Mouse (Mus musculus) embryonic facial prominence, embryonic 15.5 days (tissue): ENCODE measurements around the gene Slc17a7. TPM values are rescaled to one million over a fixed set of nuclear protein-coding genes. Genes with fewer than 3 reads are reported as not detected.
"Not testable (repeated sequence)": the region's sequence is repeated elsewhere in the genome, so short reads cannot be mapped to it uniquely, and the experiment has no call there.

Experiments used
- ATAC-seq: fragments of 200-750 bp; cut with Nextera tagmentation; 2 replicates; pipeline ENCODE4 v1.8.0; 2017; ENCODE audit warnings: low read depth, moderate TSS enrichment; ENCODE audit not compliant: insufficient number of reproducible peaks, low FRiP score, low TSS enrichment
- H3K27ac ChIP-seq: fragments of 300-500 bp; sonication (generic); replicated peaks from 2 replicates; pipeline ENCODE4 v1.5.1; 2015; ENCODE audit warnings: mild to moderate bottlenecking, inconsistent platforms
- H3K27me3 ChIP-seq: fragments of 300-500 bp; sonication (generic); 2 replicates; pipeline ENCODE4 v1.6.1; 2015; ENCODE audit warnings: inconsistent platforms
- H3K36me3 ChIP-seq: fragments of 300-500 bp; sonication (generic); 2 replicates; pipeline ENCODE4 v1.6.1; 2015; ENCODE audit warnings: mild to moderate bottlenecking, inconsistent platforms
- H3K4me1 ChIP-seq: fragments of 300-500 bp; sonication (generic); 2 replicates; pipeline ENCODE4 v1.6.1; 2015; ENCODE audit warnings: inconsistent platforms
- H3K4me2 ChIP-seq: fragments of 300-500 bp; sonication (generic); replicated peaks from 2 replicates; pipeline ENCODE4 v1.6.1; 2015; ENCODE audit warnings: mild to moderate bottlenecking, inconsistent platforms
- H3K4me3 ChIP-seq: fragments of 300-500 bp; sonication (generic); replicated peaks from 2 replicates; pipeline ENCODE4 v1.5.1; 2015; ENCODE audit warnings: mild to moderate bottlenecking, inconsistent platforms
- H3K9ac ChIP-seq: fragments of 300-500 bp; sonication (generic); 2 replicates; pipeline ENCODE4 v1.6.1; 2015; ENCODE audit warnings: inconsistent platforms
- H3K9me3 ChIP-seq: fragments of 300-500 bp; sonication (generic); replicated peaks from 2 replicates; pipeline ENCODE4 v1.6.1; 2016; ENCODE audit warnings: inconsistent platforms
- WGBS: fragments of 180-500 bp; shearing (Covaris S2); methylation state at CpG from one replicate; pipeline ENCODE4 v1.1.7; 2015; 5-methylcytosine and 5-hydroxymethylcytosine counted together
- polyA plus RNA-seq: library from polyadenylated mRNA; unstranded; fragments of >200 nt; fragmentation: Nextera tagmentation; extraction: Ambion mirVana; gene quantifications from 2 replicates; pipeline ENCODE4 v1.2.1, GENCODE M21; 2015

The Slc17a7 gene
- polyA plus RNA-seq, 1 experiment from 2014 or later, result 0.33 TPM

DNA sequence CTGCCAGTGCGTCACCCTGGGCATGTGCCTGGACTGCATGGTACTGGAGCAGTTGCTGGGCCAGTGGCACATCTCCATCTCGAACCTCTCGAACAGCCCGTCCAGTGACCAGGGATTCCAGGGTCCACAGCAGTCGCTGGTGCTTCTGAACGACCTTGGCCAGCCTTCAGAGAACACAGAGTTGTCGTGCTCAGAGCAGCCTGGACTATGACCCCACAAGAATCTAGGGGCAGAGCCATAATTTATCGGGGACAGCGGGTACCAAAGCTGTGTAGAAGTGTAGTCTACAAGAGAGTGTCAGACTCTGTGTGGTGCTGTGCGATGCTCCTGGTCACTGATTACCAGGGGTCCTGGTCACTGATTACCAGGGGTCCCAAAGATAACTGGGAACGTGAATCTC, 15.8 kb upstream of the Slc17a7 start:
- ATAC-seq, result no peak
- no peaks in the 10 kb centered on the region for H3K27me3 ChIP-seq
- 89% methylated on average over 11 of the region's 11 CpGs for WGBS
- no peaks in the 10 kb centered on the region for H3K9me3 ChIP-seq
- no peak overlapping the region for H3K9ac ChIP-seq
- H3K36me3 ChIP-seq, result peaks cover 44% of the 10 kb centered on the region
- H3K27ac ChIP-seq, result no peak overlapping the region
- H3K4me1 ChIP-seq, result peaks cover 17% of the 10 kb centered on the region
- no peak overlapping the region for H3K4me2 ChIP-seq
- no peak overlapping the region for H3K4me3 ChIP-seq

DNA sequence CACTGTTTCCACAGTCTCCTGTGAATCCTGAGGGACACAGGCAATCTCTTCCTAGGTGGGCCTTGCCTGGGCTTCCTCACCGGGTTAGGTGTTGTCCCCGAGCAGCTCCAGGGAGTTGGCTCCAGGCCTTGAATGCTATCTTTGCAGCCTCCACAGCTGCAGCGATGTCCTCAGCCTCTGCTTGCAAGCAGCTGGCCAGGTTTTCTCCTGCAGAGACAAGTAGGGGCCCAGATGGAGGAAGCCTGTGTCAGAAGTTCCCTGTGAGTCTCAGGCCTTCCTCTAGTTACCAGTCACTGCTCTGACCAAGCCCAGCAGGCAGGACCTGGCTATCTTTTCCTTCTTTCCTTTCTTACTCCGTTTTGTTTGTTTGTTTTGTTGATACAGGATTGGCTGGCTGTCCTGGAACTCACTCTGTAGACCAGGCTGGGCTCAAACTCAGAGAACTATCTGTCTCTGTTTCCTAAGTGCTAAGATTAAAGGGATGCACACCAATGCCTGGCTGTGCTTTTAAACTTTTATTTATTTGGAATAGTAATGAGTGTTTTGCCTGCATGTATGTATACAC, 15.1 kb upstream of the Slc17a7 start:
- Histone ChIP-seq H3K4me2 (no peak overlapping the region), H3K4me1 (peaks cover 17% of the 10 kb centered on the region), H3K27me3 (no peaks in the 10 kb centered on the region), H3K9me3 (no peaks in the 10 kb centered on the region), H3K36me3 (peaks cover 38% of the 10 kb centered on the region), H3K9ac (no peak overlapping the region), H3K4me3 (no peak overlapping the region), H3K27ac (no peak overlapping the region)
- 63% methylated on average over 4 of the region's 4 CpGs for WGBS
- ATAC-seq, result no peak

DNA sequence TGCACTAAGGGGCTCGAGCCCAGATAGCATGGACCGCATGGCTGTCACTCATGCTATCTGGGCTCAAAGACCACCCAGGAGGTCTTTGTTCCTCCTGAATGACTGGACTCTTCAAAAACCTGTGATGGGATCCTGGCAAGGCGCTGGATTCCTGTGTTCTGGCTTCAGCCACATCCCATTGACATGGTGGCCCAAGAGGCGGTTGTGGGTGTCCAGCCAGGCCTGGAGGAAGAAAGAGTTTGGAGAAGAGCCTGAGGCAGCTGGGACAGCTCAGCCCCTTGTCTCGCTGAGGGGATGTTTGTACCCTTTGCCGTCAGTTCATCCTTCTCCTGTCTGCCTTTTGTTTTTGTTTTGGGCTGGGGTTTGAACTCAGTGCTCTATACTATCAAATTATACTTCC, 14.2 kb upstream of the Slc17a7 start:
- H3K4me2 ChIP-seq, result no peak overlapping the region
- WGBS, result 68% methylated on average over 6 of the region's 6 CpGs
- H3K9ac ChIP-seq, result no peak overlapping the region
- H3K9me3 ChIP-seq, result no peaks in the 10 kb centered on the region
- no peaks in the 10 kb centered on the region for H3K27me3 ChIP-seq
- peaks cover 29% of the 10 kb centered on the region for H3K36me3 ChIP-seq
- H3K27ac ChIP-seq, result no peak overlapping the region
- no peak for ATAC-seq
- H3K4me3 ChIP-seq, result no peak overlapping the region
- H3K4me1 ChIP-seq, result peaks cover 17% of the 10 kb centered on the region

DNA sequence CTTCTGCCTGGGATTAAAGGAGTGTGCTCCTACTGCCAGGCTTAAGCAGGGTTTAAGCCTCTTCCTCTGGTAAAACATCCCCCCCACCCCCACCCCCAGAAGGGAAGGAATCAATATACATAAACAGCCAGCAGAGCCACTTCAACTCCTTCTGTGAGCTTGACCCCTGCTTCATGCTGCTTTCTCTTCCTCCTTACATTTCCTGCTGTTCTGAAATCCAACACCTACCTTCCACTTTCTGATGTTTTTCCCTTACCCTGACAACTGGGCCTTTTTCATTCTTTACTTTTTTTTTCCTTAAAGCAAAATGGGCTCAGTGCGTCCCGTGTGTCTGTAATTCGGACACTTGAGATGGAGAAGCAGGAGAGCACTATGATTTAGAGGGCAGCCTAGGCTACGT, 13.4 kb upstream of the Slc17a7 start:
- H3K9me3 ChIP-seq, result no peaks in the 10 kb centered on the region
- no peak overlapping the region for H3K4me2 ChIP-seq
- 45% methylated on average over 4 of the region's 4 CpGs for WGBS
- peaks cover 21% of the 10 kb centered on the region for H3K36me3 ChIP-seq
- H3K27ac ChIP-seq, result peak overlapping the region; percentile 39; the same call in 1 of the 2 replicates
- H3K9ac ChIP-seq, result no peak overlapping the region
- H3K4me1 ChIP-seq, result peaks cover 23% of the 10 kb centered on the region
- ATAC-seq, result no peak
- no peaks in the 10 kb centered on the region for H3K27me3 ChIP-seq
- H3K4me3 ChIP-seq, result no peak overlapping the region

DNA sequence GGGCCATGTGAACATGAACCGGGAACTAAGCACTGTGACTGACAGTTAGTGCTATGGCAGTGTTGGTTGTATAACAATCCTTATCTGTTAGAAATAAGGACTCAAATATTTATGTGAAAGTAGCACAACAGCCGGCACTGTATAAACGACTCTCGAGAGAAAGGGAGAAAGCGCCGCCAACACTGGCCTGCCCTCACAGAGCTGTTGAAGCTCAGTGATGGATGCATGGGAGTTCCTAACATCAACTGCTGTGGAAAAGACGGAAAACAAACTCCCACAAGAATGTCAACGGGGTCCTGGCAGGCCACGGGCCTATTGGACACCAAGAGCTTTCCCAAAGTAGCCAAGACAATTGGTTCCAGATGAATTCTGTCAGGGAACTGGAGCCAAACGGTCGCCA, 12.4 kb upstream of the Slc17a7 start:
- peaks cover 26% of the 10 kb centered on the region for H3K4me1 ChIP-seq
- H3K27ac ChIP-seq, result no peak overlapping the region
- no peak overlapping the region for H3K4me2 ChIP-seq
- no peaks in the 10 kb centered on the region for H3K9me3 ChIP-seq
- no peaks in the 10 kb centered on the region for H3K27me3 ChIP-seq
- ATAC-seq, result no peak
- H3K36me3 ChIP-seq, result peaks cover 11% of the 10 kb centered on the region
- H3K9ac ChIP-seq, result no peak overlapping the region
- 41% methylated on average over 11 of the region's 11 CpGs for WGBS
- H3K4me3 ChIP-seq, result no peak overlapping the region

DNA sequence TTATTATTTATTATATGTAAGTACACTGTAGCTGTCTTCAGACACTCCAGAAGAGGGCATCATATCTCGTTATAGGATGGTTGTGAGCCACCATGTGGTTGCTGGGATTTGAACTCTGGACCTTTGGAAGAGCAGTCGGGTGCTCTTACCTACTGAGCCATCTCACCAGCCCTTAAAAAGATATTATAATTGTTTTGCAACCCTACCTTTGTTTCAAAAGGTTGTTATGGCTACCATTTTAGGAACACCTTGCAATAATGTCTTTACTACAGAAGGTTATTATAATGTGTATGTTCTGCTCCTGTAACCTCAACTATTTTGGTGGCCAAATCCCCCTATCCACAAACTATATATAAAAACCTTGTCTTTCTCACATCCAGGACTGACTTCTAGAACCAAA, 10.7 kb upstream of the Slc17a7 start:
- 92% methylated on average over 2 of the region's 2 CpGs for WGBS
- H3K9ac ChIP-seq, H3K9me3 ChIP-seq, H3K27me3 ChIP-seq, ATAC-seq, H3K27ac ChIP-seq, H3K36me3 ChIP-seq: not testable (repeated sequence)
- Histone ChIP-seq H3K4me3 (peak overlapping the region; percentile 75), H3K4me2 (peak overlapping the region; percentile 70; the same call in 1 of the 2 replicates), H3K4me1 (peaks cover 26% of the 10 kb centered on the region)

DNA sequence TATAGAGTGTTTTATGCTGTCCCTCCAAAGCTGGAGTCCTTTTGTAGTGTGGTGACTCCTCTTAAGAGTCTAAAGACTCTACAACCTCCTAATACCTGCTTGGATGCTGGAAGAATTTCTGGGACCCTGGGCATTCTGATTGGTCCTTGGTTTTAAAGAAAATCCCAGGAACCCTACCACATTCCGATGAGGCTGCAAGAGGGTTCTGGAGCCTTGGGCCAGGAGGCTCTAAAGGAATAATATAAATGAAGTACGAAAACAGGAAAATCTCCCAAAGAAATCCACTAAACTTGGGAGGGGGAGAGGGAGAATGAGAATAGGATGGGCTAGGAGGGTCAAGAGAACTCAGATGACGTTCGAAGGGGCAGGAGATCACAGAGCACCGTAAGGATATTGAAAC, 10.2 kb upstream of the Slc17a7 start:
- Histone ChIP-seq H3K9me3 (no peaks in the 10 kb centered on the region), H3K27me3 (no peaks in the 10 kb centered on the region), H3K4me2 (peak overlapping the region; percentile 70), H3K4me3 (peak overlapping the region; percentile 75), H3K36me3 (peaks cover 9% of the 10 kb centered on the region), H3K4me1 (peaks cover 26% of the 10 kb centered on the region), H3K9ac (peak overlapping the region; percentile 84), H3K27ac (peak overlapping the region; percentile 98)
- ATAC-seq, result no peak
- 2% methylated on average over 5 of the region's 5 CpGs for WGBS

DNA sequence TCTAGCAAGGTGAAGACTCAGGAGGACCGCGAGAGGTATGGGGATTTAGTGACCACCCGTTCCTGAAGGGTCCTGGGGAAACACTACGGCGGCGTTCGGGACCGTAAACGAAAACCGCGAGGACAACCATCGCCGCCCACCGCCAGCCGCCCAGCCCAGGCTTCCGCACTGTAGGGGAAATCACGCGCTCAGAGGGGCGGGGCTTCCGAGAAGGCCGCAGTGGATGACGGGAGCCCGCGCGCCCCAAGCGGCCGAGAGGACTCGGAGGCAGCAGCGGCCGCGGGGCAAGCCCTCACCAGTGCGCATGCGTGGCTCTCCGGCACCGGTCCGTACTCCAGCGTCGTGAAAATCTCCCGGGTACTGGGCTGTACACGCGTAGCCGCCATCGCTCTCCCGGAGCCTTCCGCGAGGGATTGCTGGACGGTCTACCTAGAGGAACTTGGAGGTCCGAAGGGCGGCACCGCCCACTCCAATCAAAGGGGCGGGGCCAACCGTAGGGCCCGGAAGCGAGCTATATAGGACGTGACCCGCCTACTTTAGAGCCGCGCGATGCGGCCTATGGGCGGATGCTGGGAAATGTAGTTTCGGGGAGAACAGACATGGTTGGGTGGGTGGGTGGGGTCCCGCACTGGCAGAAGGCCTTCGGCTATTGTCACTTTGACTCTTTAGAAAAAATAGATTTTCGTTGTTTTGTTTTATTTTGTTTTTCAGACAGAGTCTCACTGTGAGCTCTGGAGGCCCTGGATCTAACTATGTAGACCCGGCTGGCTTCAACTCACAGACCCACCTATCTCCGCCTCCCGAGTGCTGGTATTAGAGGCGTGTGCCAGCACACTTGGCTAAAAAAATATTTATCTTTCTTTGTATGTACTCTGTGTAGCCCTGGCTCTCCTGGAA, 9.4 kb upstream of the Slc17a7 start, which contains the start of the genes Pih1d1 and Aldh16a1:
Pih1d1 (plus strand) TSS at position 208 of the 897 bp plus-strand sequence.
Aldh16a1 (minus strand) TSS at position 489 of the 897 bp plus-strand sequence.
- peak; percentile 96 for ATAC-seq
- Histone ChIP-seq H3K9me3 (no peaks in the 10 kb centered on the region), H3K4me2 (peak within 1 kb of the TSS; percentile 70), H3K9ac (peak within 1 kb of the TSS; percentile 84), H3K4me1 (peaks cover 26% of the 10 kb centered on the region), H3K4me3 (peak within 1 kb of the TSS; percentile 75), H3K27ac (peak within 1 kb of the TSS; percentile 98), H3K27me3 (no peaks in the 10 kb centered on the region), H3K36me3 (peaks cover 17% of the 10 kb centered on the region)
- WGBS, result 4% methylated on average over 69 of the region's 69 CpGs

DNA sequence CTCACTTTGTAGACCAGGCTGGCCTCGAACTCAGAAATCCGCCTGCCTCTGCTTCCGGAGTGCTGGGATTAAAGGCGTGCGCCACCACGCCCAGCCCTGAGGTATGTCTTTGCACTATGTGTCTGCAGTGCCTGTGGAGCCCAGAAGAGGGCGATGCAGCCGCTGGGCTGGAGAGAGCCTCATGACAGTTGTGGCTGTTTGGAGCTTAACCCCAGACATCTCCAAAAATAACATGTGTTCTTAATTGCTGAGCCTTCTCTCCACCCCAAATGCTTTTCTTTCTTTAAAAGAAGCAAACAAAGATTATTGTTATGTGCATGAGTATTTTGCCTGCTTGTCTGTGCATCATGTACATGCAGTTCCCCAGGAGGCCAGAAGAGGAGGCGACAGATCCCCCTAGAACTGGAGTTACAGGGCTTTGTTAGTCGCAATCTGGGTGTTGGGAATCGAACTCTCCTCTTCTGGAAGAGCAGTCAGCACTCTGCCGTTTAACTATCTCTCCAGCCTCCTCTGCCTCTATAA, 8.7 kb upstream of the Slc17a7 start:
- Histone ChIP-seq H3K9ac (no peak overlapping the region), H3K27me3 (no peaks in the 10 kb centered on the region), H3K9me3 (no peaks in the 10 kb centered on the region), H3K4me1 (peaks cover 26% of the 10 kb centered on the region), H3K4me3 (peak overlapping the region; percentile 75), H3K4me2 (peak overlapping the region; percentile 70), H3K27ac (peak overlapping the region; percentile 98), H3K36me3 (peaks cover 24% of the 10 kb centered on the region)
- WGBS, result 70% methylated on average over 12 of the region's 12 CpGs
- ATAC-seq, result 0 out of 2 replicates have a peak, but pooled peaks have one; percentile 8

DNA sequence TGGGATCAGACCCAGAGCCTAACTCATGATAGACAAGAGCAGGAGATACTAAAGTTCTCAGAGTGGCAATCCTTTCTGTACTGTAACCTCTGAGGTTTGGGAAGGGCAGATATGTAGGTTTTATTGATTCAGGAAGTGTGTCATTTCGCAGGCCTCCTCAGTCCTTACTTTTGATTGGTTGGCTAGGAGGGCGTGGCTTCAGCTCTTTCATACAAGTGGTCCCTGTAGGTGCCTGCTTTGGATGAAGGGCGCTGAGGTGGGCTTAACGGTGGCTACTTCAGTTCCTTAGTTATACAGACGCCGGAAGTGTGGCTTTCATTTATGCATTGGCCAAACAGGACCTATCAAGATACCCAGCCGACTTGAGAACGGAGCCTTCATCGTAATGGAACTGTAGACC, 8.2 kb upstream of the Slc17a7 start:
- peaks cover 28% of the 10 kb centered on the region for H3K36me3 ChIP-seq
- no peaks in the 10 kb centered on the region for H3K27me3 ChIP-seq
- H3K4me1 ChIP-seq, result peaks cover 24% of the 10 kb centered on the region
- 0 out of 2 replicates have a peak overlapping the region, but pooled peaks have one; percentile 70 for H3K4me2 ChIP-seq
- H3K27ac ChIP-seq, result peak overlapping the region; percentile 98
- H3K9me3 ChIP-seq, result no peaks in the 10 kb centered on the region
- WGBS, result 79% methylated on average over 9 of the region's 9 CpGs
- no peak overlapping the region for H3K4me3 ChIP-seq
- no peak for ATAC-seq
- no peak overlapping the region for H3K9ac ChIP-seq

DNA sequence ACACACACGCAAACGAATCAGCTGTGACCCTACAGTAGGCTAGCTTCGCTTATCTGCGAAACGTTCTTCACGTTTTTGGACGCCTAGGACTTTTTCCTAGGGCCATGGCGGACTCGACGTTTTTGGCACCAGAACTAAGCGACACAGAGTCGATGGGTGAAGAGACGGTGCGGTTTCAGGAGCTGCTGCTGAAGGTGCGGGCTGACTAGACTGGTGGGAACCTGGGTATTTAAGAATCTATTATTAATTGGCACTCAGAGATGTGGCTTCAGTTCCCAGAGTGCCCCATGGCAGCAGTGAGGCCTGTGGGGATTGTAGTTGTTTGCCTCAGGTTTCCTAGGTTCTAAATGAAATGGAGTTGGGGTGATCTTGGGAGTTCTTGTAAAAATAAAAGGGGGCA, 7.5 kb upstream of the Slc17a7 start:
- ATAC-seq, result no peak
- WGBS, result 95% methylated on average over 15 of the region's 15 CpGs
- no peaks in the 10 kb centered on the region for H3K9me3 ChIP-seq

More for the DNA sequence above, 7.5 kb upstream of the Slc17a7 start:
- no peak overlapping the region for H3K4me2 ChIP-seq
- H3K4me3 ChIP-seq, result no peak overlapping the region
- H3K4me1 ChIP-seq, result peaks cover 17% of the 10 kb centered on the region
- no peak overlapping the region for H3K9ac ChIP-seq
- peaks cover 31% of the 10 kb centered on the region for H3K36me3 ChIP-seq
- H3K27me3 ChIP-seq, result no peaks in the 10 kb centered on the region
- no peak overlapping the region for H3K27ac ChIP-seq
